Mouse (Mus musculus) cortical plate, adult 2 months (tissue): ENCODE data around the gene Zfhx2.

Experiments used
- CTCF ChIP-seq: fragments of 200-500 bp; IDR thresholded peaks from 2 replicates; pipeline ENCODE4 v1.5.1; 2011; ENCODE audit warnings: mild to moderate bottlenecking, control low read depth, low read length; ENCODE audit not compliant: insufficient read depth; ENCODE audit errors: extremely low read depth
- POLR2A ChIP-seq: fragments of 200-500 bp; IDR thresholded peaks from 2 replicates; pipeline ENCODE4 v1.6.1; 2011; ENCODE audit warnings: mild to moderate bottlenecking, low read length, control low read depth; ENCODE audit not compliant: insufficient read depth; ENCODE audit errors: extremely low read depth

DNA sequence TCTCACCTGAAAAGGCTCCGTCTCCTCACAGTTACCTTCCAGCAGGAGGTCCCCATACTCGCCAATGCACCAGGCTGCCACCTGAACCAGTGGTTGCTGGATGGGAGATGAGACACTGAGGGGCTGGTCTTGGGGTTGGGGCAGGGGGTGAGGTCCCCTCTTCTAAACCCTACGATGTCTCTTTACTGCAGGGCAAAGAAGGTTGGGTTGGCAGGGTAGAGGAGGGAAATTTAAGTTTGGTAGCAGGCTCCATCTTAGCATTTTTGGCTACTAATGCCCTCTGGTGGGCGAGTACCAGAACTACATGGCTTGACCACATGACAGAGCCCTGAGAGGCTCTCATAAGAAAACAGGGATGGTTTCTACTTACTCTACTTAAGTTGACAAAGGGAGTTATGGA is 9.5 kb upstream of the Zfhx2 start:
- TF ChIP-seq POLR2A: no peak
- peak; percentile 83 for TF ChIP-seq CTCF
